Mouse (Mus musculus) urinary bladder, postnatal 36 days (tissue): ENCODE results near the gene Smad5.

Source experiments
- DNase-seq, 2 experiments: peaks; one replicate each; pipeline ENCODE4 v3.0.0; 2022; ENCODE audit warnings: low spot score in 2 of 2, mixed read lengths in 1 of 2

Gene Smad5

GRCm38 (mm10) chr13:56702469-56703221 lies at the start of gene Smad5:
Gene Smad5, plus strand, starts transcription at chr13:56703010.
- DNase-seq = peak; percentile 79 to 85

DNA sequence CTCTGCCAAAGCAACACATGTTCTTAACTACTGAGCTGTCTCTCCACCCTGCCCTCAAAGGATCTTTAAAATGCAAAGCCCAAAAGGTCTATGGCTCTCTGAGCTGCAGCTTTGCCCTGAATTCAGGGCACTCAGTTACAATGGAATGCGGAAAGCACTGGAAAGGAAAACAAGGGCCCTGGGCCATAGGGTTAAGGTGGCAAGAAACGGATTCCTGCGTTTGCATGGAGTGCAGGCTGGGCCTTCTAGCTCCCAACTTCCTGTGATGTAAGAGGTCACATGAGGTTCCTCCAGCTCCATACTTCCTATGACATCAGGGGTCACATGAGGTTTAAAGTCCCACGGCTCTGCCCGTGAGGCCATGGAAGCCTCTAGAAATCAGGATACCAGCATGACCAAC lies 48.6 kb upstream of the Smad5 start:
- no peak for DNase-seq

DNA sequence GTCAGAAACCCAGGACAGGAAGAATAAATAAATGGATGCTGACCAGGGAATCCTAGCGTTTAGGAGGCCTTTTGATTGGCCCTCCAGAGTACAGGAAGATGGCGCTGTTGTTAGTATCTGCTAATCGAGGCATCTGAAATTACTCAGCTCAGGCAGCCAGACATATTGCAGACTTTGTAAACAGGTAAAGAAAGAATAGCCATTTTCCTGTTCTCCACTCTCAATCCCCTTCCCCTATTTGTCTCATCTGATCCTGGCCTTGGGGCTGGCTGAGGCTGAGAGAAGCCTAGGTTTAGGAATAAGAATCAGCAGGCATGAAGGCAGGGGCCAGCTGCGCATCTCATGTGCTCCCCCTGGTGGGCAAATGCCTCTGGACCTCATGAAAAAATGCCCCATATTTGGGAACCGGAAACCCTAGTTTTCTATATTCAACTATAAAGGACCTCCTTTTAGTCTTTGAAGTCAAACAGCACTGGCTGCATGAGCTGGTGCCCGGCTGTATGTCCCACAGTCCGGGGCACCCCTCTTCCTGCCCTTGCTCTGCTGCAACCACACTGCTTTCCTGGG lies 44.8 kb upstream of the Smad5 start:
- peak; percentile 65 to 77 for DNase-seq

DNA sequence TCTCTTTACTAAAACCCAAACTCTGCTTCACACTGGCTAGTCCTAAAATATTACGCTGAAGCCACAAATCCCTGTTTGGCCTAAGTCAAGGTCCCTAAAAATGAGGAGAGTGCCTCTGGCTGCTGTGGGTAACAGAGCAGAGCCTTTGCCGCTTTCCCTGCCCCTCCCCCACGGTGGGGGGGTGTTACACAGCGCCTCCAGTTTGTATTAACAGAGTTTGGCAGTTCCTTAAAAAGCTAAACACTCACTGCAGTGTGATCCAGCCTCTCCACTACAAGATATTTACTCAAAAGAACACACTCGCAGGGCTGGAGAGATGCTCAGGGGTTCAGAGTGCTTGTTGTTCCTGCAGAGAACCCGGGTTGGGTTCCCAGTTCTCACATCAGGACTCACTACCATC lies 43.9 kb upstream of the Smad5 start:
- DNase-seq = no peak

GRCm38 (mm10) chr13:56661914-56662621 lies 40.7 kb upstream of the Smad5 start:
- DNase-seq = no peak

- DNase-seq = no peak
Observed at GRCm38 (mm10) chr13:56664256-56665170, 38.3 kb upstream of the Smad5 start.

DNA sequence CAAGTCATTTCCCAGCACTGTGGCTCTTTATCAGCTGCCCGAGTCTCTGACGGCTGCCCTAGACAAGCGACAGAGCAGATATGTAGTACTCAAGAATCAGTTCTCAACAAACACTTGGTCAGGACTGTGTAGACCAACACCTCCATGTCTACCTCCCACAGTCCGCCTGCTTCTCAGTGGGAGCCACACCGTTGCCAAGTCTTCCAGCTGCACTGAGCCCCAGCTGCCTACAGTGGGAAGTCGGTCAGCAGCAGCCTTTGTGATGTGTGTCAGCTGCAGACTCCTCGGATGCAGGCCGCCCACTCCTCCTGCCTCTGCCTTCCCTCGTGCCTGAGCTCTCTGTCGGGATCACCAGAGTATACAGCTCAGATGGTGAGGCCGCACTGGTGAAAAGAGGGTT lies 31.6 kb upstream of the Smad5 start:
- DNase-seq = no peak

- no peak for DNase-seq
Observed at GRCm38 (mm10) chr13:56677731-56678130, 25.1 kb upstream of the Smad5 start.

- no peak for DNase-seq
Observed at GRCm38 (mm10) chr13:56678188-56678787, 24.5 kb upstream of the Smad5 start.

DNA sequence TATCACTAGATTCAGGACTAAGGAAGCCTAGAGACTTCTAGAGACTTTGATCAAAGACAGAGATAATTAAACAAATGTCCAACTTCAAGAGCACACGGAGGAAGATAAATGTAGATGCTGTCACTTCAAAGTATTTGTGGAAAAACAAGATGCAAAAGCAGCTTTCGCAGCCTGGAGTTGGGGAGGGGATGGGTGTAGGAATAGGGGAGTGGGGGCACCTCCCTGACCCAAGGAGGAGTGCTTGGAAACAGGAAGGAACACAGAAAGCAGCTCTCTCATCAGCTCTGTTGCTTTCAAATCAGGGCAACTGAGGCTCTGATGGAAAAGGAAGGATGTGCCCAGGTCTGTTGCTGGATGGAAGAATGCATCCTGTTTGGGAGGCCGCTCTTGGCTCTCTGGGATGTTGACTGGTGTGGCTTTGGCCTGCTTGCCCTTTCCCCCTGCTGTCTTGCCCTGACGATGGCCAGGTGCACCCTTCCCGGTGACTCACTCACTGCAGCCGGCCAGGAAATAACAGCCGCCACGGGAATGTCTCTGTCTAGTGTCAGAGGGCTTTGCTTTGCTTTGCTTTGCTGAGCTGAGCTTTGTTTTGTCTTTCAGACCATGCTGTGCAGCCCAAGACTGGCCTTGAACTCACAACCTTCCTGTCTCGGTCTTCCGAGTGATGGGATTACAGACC lies 23.8 kb upstream of the Smad5 start:
- DNase-seq = no peak

GRCm38 (mm10) chr13:56681924-56682323 lies 20.9 kb upstream of the Smad5 start:
- no peak for DNase-seq

GRCm38 (mm10) chr13:56682326-56682725 lies 20.5 kb upstream of the Smad5 start:
- peak in 1 of 2 experiments; percentile 55 for DNase-seq

DNA sequence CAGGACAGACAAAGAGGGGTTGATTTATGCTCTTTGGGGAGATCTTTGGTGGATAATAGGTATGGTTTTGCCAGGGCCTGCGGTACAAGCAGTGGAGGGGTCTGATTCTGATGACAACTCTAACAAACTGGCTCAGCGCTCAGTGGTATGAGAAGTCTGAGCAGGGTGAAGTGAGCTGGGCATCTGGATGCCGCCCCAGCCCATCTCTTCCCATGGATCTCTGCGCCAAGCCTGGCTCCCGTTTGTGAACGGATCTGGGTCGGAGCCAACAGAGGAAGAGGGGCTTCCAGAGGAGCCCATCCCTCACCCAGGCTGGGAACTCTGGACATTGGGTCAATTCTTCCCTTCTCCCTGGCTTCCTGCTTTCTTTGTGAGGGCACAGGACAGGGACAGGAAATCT lies 19.5 kb upstream of the Smad5 start:
- DNase-seq = no peak

DNA sequence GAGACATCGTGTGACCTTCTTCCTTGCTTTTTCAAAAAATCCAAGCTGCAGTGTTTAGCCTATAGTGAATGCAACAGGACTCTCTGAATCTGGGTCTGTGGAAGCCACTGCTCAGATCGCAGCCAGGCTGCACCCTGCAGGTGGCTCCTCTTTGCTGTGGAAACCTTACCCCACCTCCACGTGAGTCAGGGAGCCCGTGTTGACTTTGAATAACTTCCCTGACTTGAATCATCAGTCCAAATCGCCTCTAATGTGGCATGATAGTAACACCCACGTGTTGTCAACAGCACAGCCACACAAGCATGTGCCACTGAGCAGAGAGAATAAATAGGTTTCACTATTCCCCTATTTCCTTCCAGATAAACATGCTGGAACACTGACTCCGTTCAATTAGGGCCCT lies 10.8 kb upstream of the Smad5 start:
- DNase-seq = peak in 1 of 2 experiments; percentile 34

- no peak for DNase-seq
Observed at GRCm38 (mm10) chr13:56692644-56693043, 10.2 kb upstream of the Smad5 start.

GRCm38 (mm10) chr13:56695701-56696100 lies 7.1 kb upstream of the Smad5 start:
- DNase-seq = no peak

- DNase-seq = no peak
Observed at GRCm38 (mm10) chr13:56696699-56697098, 6.1 kb upstream of the Smad5 start.

DNA sequence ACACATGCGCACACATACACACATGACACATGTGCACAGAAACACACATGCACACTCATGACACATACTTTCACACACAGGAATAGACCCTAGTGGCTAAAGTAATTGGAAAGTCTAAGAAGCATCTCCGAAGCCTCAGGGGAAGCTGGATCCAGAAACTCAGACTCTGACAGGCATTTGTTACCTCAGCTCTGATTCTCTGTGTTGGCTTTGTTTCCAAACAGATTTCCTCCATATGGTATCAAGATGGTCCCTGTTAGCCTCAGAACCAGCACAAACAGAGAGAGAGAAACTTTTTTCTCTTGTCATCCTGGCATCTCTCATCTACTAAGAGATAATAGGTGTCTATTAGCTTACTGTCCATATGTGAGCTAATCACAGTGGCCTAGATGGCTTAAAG lies 5.6 kb upstream of the Smad5 start:
- DNase-seq = no peak

DNA sequence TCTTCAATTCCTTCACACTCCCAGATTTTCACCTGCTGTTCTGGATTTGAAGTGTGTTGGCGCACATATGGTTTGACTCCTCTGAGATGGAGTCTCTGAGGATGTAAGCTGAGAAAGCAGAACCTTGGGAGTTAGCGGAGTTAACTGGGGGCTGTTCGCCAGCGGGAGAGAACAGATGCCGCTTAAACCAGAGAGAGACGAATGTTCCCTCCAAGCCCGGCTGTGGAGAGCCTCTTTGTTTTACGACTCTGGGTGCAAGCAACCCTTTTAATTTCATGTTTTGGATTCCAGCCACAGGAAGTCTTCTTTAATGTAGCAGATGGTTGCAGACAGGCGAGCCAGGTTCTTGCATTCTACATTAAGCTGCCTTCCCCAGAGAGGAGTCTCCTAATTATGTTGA lies 4.4 kb upstream of the Smad5 start:
- no peak for DNase-seq

GRCm38 (mm10) chr13:56699370-56699769 lies 3.4 kb upstream of the Smad5 start:
- DNase-seq = no peak

DNA sequence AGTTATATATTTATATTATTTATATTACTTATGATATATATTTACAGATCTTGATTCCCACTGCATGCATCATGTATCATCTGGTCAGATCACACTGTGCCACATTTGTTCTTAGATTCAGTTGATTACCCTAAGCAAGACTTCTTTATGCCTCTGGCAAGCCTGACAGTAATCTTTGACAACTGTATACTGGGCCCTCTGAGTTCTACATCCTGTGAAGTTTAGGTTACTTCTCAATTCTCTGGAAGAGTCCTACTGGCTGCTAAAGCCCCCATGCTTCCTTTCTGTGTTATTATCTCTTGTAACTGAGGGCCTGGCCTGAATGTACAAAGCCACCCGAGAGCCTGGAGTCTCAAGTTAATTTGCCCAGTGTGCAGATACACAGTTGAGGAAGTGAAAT lies 1.8 kb upstream of the Smad5 start:
- no peak for DNase-seq
